Mouse (Mus musculus) retina, postnatal 7 days (tissue): Measurements from ENCODE around the gene Ephb2.

Source experiments
- DNase-seq: peaks from one replicate; pipeline ENCODE4 v3.0.0-alpha.2; 2012; ENCODE audit warnings: low read depth, low spot score

Gene Ephb2

GRCm38 (mm10) chr4:136761713-136762380 is 73.9 kb downstream of the Ephb2 start:
- DNase-seq, result no peak

GRCm38 (mm10) chr4:136760882-136761281 is 74.9 kb downstream of the Ephb2 start:
- no peak for DNase-seq

- DNase-seq, result no peak
Observed at GRCm38 (mm10) chr4:136757096-136757495, 78.7 kb downstream of the Ephb2 start.

DNA sequence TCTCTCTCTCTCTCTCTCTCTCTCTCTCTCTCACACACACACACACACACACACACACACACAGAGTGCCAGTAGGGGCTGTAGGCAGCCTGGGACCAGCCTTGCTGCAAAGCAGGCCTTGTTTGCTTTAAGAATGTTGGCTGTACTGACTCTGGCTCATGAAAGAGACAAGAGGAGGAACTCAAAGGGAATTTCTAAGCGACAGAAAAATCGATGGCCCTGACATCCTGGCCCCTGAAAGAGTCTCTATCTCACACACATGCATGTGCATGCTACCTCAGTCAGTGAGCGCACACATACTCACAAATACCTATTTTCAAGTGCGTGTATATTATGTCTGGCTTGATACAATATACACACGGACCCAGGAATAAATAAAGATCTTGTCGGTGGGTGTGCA is 79.3 kb downstream of the Ephb2 start:
- no peak for DNase-seq

DNA sequence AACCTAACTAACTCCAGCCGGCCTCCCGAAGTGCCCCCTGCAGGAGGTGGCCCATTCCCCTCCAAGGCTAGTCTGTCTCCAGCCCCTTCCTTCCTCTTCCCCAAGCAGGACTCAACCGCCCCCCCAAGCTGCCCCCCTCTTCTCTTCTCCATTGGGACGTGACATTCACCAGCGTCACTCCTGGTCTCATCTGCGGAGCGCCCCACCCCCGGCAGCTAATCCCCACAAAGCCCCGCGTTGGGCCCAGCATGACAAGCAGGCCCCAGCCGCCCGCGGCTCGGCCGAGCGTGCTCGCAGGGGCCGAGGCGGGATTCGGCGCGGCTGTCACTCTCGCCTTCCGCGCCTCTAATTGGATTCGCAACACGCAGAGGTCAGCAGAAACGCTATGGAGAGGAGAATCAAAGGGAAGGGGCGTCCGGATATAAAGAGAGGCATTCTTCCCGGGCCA is 80.4 kb downstream of the Ephb2 start:
- DNase-seq, result peak; percentile 81

DNA sequence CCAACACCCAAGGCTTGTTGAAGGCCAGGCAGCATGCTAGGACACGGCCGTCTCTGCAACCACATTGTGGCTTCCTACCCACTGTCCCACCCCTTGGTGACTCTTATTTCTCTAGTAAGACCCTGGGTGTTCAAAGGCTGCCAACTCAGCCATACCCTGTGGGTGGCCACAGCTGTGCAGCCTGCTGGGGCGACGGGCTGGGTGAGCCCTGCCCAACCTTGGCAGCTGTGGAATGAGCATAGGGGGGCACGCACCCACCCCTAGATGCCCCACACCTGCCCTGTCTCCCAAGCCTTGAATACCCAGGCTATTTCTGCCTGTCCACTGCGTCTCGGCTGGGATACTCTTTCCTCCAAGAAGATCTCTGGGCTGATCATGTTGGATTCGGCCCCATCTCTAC is 81.5 kb downstream of the Ephb2 start:
- DNase-seq, result no peak

DNA sequence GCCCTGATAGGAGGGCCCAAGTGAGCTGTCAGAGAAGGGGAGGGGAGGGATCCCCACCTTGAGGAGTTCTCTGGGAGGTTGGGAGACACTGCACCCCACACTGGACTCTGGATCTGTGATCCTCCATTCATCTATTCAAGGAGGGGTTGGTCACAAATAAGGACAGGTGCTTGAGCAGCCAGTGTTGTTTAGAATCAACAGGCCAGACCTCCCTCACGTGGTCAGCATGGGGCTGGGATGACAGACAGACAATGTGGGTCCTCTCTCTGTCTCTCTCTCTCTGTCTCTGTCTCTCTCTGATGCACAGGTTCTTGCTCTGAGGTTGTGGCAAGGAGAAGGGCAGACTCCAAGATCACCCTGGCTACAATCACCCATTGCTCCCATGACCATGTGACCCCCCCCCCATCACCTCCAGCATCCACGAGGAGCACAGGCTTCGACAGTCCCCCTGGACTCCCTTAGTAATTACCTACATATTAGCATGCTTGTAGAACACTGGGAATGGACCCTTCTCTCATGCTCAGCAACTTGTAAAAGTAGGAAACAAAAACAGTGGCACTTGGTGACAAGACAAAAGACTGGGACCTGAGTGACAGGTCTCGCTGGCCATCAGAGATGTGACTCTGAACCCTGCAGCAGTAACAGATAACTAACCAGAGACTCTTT is 84.3 kb downstream of the Ephb2 start:
- no peak for DNase-seq

DNA sequence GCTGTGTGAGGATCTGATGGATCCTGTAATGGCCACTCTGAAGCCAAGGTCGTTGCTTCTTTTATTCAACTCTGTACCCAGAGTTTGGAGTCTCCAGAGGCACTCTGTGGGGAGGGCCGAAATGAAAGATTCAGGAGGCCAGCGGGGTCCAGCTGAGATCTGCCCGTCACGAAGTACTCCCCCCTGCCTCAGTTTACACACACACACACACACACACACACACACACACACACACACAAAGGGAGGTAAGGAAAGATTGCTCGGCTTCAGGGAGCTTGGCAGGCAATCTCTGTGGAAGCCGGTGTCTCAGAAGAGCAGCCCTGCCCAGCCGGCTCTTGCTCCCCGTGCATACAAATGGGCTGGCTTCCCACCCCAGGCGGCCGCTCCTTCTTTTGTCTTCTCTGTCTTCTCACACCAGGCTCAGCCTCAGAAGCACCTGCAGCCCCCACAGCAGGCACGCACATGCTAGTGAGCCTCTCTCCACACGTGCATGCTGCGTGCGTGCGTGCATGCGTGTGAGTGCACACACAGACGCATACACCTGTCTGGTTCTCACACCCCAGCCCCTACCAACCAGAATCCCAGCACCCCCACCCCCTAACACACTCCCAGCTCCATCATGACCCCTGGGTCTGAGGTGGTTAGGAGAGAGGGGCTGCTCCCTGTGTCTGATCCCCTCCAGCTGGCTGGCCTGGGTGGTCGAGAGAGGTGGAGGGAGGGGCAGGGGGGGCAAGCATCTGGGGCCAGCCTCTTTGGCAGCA is 85.0 kb downstream of the Ephb2 start:
- DNase-seq, result no peak

DNA sequence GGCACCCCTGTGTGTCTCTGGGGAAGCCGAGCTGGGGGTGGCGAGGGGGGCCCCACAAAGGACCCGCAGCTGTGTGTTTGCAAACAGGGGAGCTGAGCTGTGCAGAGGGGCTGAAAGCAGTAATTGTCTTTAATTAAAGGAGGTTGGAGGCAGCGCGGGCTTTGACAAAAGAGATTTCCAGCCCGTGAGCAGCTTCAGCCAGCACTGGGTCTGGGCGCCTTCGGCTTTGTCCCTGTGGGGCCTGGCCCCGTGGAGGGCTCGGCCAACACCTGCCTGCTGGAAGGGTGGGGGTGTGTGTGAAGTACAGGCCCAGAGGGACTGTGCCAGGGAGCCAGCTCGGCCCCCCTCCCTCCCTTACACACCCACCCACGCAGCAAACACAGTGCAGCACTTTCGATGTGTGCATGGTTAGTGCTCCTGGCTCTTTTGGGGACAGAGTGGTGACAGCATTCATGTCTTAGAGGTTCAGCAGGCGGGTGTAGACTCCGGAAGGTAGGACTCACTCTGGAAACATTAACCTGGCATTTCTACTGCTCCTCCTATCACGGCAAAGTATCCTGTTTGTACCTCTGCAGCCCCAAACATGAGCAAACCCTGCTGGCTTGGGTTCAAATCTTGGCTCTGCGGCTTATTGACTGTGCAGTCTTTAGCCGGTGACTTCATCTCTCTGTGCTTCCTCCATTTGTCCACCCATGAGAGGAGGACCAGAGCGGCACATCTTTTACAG is 85.8 kb downstream of the Ephb2 start:
- DNase-seq, result no peak

- no peak for DNase-seq
Observed at GRCm38 (mm10) chr4:136749431-136749830, 86.4 kb downstream of the Ephb2 start.

DNA sequence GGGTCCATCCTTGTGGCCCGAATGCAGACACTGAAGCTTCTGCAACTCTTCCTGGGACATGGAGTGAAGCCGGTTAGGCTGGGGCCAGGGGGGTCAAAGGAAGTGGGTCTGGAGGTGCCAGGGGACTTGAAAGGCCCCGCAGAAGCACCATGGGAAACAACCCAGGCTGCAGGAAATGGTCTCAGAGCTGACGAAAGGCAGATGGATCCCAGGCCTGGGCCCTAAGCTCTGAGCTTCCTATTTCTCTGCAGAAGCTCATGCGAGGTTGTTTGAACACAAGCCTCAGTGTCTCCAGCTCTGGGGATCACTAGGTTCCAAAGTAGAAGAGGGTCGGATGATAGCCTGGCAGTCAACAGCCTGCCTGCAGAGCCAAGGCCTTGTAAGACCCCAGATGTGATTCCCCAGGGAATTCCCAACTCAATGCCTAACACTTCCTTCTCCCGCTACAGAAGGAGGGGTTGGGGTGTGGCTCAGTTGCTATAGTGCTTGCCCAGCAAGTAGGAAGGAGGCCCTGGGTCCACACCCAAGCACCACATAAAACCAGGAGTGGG is 86.9 kb downstream of the Ephb2 start:
- DNase-seq, result no peak

- no peak for DNase-seq
Observed at GRCm38 (mm10) chr4:136746516-136746915, 89.3 kb downstream of the Ephb2 start.

GRCm38 (mm10) chr4:136742677-136743076 is 93.1 kb downstream of the Ephb2 start:
- no peak for DNase-seq

DNA sequence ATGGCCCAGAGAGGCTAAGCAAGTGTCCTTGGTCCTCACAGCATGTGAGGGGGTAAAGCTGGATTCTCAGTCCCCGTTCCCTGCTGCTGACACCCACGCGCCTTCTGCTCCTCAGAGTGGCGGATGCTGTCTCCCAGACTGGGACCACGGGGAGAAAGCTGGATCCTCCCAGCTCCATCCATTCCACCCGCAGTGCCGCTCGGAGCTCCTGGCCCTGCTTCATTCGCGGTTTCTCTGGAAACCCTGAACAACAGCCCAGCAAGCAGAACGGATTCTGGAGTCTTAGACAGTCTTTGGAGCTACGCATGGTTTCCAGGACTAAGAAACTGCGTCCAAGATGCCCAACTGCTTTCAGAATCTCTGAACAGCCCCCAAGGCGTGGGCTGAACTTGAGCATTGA is 93.9 kb downstream of the Ephb2 start:
- DNase-seq, result no peak

- no peak for DNase-seq
Observed at GRCm38 (mm10) chr4:136740963-136741362, 94.8 kb downstream of the Ephb2 start.

DNA sequence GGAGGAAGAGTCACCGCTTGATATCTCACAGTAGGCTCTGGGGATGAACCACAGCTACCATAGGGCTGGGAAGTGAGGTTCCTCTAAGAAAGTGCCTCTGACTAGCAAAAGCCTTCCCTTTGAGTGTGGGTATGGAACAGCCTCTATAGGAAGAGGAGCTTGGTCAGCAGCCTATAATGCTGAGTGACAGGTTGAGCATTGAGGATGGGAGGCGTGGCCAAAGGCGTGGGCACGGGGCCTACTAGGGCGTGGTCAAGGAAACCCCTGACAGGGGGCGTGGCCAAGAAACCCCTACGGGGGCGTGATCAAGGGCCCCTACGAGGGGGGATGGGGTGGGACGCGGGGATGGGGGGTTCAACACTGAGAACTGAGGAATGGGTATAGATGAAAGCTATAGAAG is 96.6 kb downstream of the Ephb2 start:
- no peak for DNase-seq

GRCm38 (mm10) chr4:136738291-136738690 is 97.5 kb downstream of the Ephb2 start:
- no peak for DNase-seq

DNA sequence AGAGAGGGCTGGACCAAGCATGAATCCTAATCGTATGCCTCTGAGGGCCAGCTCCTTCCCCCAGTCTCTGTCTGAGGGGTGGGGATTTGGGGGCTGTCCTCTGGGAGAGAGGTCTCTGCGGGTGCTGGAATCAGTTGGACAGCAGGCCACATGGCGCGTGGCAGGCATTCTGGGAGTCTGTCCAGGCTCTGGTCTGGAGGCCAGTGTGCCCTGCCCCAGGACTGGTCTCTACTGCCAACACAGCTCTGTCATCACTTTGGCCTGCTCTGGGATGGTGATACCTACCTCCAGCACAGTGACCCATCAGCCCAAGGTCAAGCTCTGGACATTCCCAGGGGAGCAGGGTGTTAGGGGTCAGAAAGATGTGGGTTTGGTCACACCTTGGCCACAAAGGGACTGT is 99.9 kb downstream of the Ephb2 start:
- DNase-seq, result no peak

- DNase-seq, result no peak
Observed at GRCm38 (mm10) chr4:136734210-136734803, 101.5 kb downstream of the Ephb2 start.

GRCm38 (mm10) chr4:136733217-136733865 is 102.4 kb downstream of the Ephb2 start:
- DNase-seq, result no peak
